Mouse (Mus musculus): ENCODE data around the gene Gal3st4. TPM values are rescaled to one million over a fixed set of nuclear protein-coding genes. Genes with fewer than 3 reads are reported as not detected.
"Not testable (repeated sequence)": the region's sequence is repeated elsewhere in the genome, so short reads cannot be mapped to it uniquely, and the experiment has no call there.

Gal3st4 gene
- polyA plus RNA-seq, 1 experiment from 2014 or later: 1.0 TPM

DNA sequence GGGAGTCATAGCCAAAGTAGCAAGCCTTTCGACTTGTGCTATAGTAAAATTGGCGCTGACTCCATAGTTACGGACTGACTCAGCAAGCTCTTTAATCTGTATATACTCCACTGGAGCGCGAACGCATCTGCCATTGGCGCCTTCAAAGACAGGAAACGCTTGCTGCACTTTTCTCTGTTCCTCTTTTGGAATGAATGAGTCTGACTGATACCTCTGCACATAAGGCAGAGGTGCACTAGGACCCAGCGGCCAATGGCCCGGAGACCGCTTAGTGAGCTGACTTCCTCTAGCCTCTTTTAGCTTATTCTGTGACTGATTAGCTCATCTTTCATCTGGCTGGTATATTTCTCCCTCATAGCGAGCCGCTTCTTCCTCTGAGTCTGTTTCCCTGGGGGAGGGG, 56.0 kb downstream of the Gal3st4 start:
- not testable (repeated sequence) for H3K4me1 ChIP-seq; H3K9ac ChIP-seq; H3K36me3 ChIP-seq; H3K4me2 ChIP-seq; H3K4me3 ChIP-seq; ATAC-seq (ENCODE audit: extremely low read depth, insufficient number of reproducible peaks, low FRiP score, low TSS enrichment); H3K27me3 ChIP-seq (replicated peaks); H3K27ac ChIP-seq (replicated peaks)
- 90% methylated on average over 13 of the region's 13 CpGs for WGBS
- peaks cover 43% of the 10 kb centered on the region for H3K9me3 ChIP-seq

Other genes with a start within 250 kb of the Gal3st4 start
- gene Smok3c, start 219.6 kb downstream of the Gal3st4 start, polyA plus RNA-seq (2015; fragmentation: Nextera tagmentation; extraction: Ambion mirVana): not detected in 2 replicates
- gene Zkscan1, start 187.8 kb downstream of the Gal3st4 start, polyA plus RNA-seq (2015; fragmentation: Nextera tagmentation; extraction: Ambion mirVana): 8.6 and 8.7 TPM in 2 replicates
- 39.1 and 39.4 TPM in 2 replicates for gene Zscan21, start 155.9 kb downstream of the Gal3st4 start, polyA plus RNA-seq (2015; fragmentation: Nextera tagmentation; extraction: Ambion mirVana)
- gene Zfp113, start 117.1 kb downstream of the Gal3st4 start, polyA plus RNA-seq (2015; fragmentation: Nextera tagmentation; extraction: Ambion mirVana): 11.5 and 12.2 TPM in 2 replicates
- gene Cops6, start 111.8 kb downstream of the Gal3st4 start, polyA plus RNA-seq (2015; fragmentation: Nextera tagmentation; extraction: Ambion mirVana): 269 and 309 TPM in 2 replicates
- gene Ap4m1, start 100.8 kb downstream of the Gal3st4 start, polyA plus RNA-seq (2015; fragmentation: Nextera tagmentation; extraction: Ambion mirVana): 12.9 and 13.7 TPM in 2 replicates
- 123 TPM in 2 replicates for gene Mcm7, start 100.4 kb downstream of the Gal3st4 start, polyA plus RNA-seq (2015; fragmentation: Nextera tagmentation; extraction: Ambion mirVana)
- 62.8 and 69.7 TPM in 2 replicates for gene Taf6, start 85.4 kb downstream of the Gal3st4 start, polyA plus RNA-seq (2015; fragmentation: Nextera tagmentation; extraction: Ambion mirVana)
- gene Cnpy4, start 85.4 kb downstream of the Gal3st4 start, polyA plus RNA-seq (2015; fragmentation: Nextera tagmentation; extraction: Ambion mirVana): 26.1 and 27.1 TPM in 2 replicates
- 5.8 and 5.9 TPM in 2 replicates for gene Mblac1, start 78.5 kb downstream of the Gal3st4 start, polyA plus RNA-seq (2015; fragmentation: Nextera tagmentation; extraction: Ambion mirVana)
- gene Nxpe5, start 46.9 kb downstream of the Gal3st4 start, polyA plus RNA-seq (2015; fragmentation: Nextera tagmentation; extraction: Ambion mirVana): not detected in 2 replicates
- gene Lamtor4, start 17.4 kb downstream of the Gal3st4 start, polyA plus RNA-seq (2015; fragmentation: Nextera tagmentation; extraction: Ambion mirVana): 77.9 and 86.8 TPM in 2 replicates
- gene BC037034, start 8.8 kb downstream of the Gal3st4 start, polyA plus RNA-seq (2015; fragmentation: Nextera tagmentation; extraction: Ambion mirVana): 2.9 and 3.0 TPM in 2 replicates
- gene Gm43720, start 7.1 kb upstream of the Gal3st4 start, polyA plus RNA-seq (2015; fragmentation: Nextera tagmentation; extraction: Ambion mirVana): 0.04 and 0.06 TPM in 2 replicates
- gene Gpc2, start 7.2 kb upstream of the Gal3st4 start, polyA plus RNA-seq (2015; fragmentation: Nextera tagmentation; extraction: Ambion mirVana): 9.3 and 9.7 TPM in 2 replicates
- 1.6 and 2.5 TPM in 2 replicates for gene Stag3, start 7.4 kb upstream of the Gal3st4 start, polyA plus RNA-seq (2015; fragmentation: Nextera tagmentation; extraction: Ambion mirVana)
- not detected in 2 replicates for gene Pvrig, start 69.1 kb upstream of the Gal3st4 start, polyA plus RNA-seq (2015; fragmentation: Nextera tagmentation; extraction: Ambion mirVana)
- gene Zfp157, start 168.6 kb upstream of the Gal3st4 start, polyA plus RNA-seq (2015; fragmentation: Nextera tagmentation; extraction: Ambion mirVana): 19.1 and 19.9 TPM in 2 replicates